Mouse (Mus musculus) small intestine, adult 2 months (tissue): Measurements from ENCODE around the gene Tnks2. TPM values are rescaled to one million over a fixed set of nuclear protein-coding genes. Genes with fewer than 3 reads are reported as not detected.

Source experiments
- H3K27ac ChIP-seq: fragments of 200-500 bp; 2 replicates; pipeline ENCODE4 v1.5.1; 2012; ENCODE audit warnings: low read depth, low read length, control low read depth, inconsistent platforms; ENCODE audit not compliant: insufficient read depth
- H3K27me3 ChIP-seq: fragments of 200-500 bp; 2 replicates; pipeline ENCODE4 v1.6.1; 2012; ENCODE audit warnings: mild to moderate bottlenecking, moderate library complexity, low read length, inconsistent platforms; ENCODE audit not compliant: control insufficient read depth, insufficient read depth
- H3K36me3 ChIP-seq: fragments of 200-500 bp; 2 replicates; pipeline ENCODE4 v1.6.1; 2012; ENCODE audit warnings: mild to moderate bottlenecking, low read length, control low read depth, inconsistent platforms; ENCODE audit not compliant: control insufficient read depth, insufficient read depth
- H3K4me1 ChIP-seq: fragments of 200-500 bp; 2 replicates; pipeline ENCODE4 v1.6.1; 2012; ENCODE audit warnings: low read length, inconsistent platforms, mixed read lengths; ENCODE audit not compliant: control insufficient read depth, insufficient read depth, insufficient read length
- H3K4me3 ChIP-seq: fragments of 200-500 bp; 2 replicates; pipeline ENCODE4 v1.5.1; 2012; ENCODE audit warnings: low read depth, mild to moderate bottlenecking, control low read depth, inconsistent platforms, low read length, moderate library complexity
- CTCF ChIP-seq: fragments of 200-500 bp; IDR thresholded peaks from 2 replicates; pipeline ENCODE4 v1.5.1; 2012; ENCODE audit warnings: low read depth, mild to moderate bottlenecking, control low read depth, inconsistent platforms, low read length, moderate library complexity, mixed read lengths; ENCODE audit not compliant: insufficient replicate concordance, insufficient read length; ENCODE audit errors: extremely low read depth
- POLR2A ChIP-seq: fragments of 200-500 bp; IDR thresholded peaks from 2 replicates; pipeline ENCODE4 v1.6.1; 2012; ENCODE audit warnings: low read depth, mild to moderate bottlenecking, control low read depth, inconsistent platforms, low read length, moderate library complexity
- WGBS: fragments of 180-500 bp; shearing (Covaris S2); methylation state at CpG from one replicate; pipeline ENCODE4 v1.1.7; 2018; 5-methylcytosine and 5-hydroxymethylcytosine counted together
- polyA plus RNA-seq: library from polyadenylated mRNA; depleted of rRNA; stranded (reverse); fragments of >200 nt; gene quantifications from 2 replicates; pipeline ENCODE4 v1.2.3, GENCODE M21; 2012; rRNA removed

Tnks2 gene
- 6.6 and 13.2 TPM in 2 replicates for polyA plus RNA-seq

DNA sequence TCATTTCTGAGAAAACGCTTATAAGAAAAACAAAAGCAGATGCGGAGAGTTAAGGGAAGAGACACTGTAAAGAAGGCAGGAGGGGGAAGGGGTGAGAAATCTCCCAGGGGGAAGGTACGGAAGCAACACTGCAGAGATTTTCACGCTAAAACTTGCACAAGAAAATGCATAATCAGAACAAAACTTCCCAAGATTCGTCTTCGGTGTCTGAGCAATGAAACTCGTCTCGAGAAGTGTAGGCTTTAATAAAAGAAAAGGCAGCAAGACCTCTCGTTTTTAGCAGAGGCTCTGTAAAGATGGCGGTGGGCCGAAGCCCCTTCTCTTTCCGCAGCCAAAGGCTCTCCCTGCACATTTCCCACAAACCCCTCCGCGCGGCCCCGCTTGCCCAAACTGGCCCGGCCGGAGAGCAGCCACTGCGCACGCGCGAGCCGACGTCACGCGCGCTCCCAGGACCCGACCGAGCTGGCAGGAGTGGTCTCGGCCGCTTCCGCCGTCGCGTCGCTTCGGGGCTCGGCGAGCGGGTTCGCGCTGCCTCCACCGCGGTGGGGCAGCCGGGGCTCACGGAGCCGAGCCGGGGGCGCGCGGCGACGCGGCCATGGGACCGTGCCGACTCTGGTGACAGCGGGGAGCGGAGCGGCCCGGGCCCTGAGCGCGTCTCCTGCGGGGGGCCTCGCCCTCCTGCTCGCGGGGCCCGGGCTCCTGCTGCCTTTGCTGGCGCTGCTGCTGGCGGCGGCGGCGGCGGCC, at the start of gene Tnks2:
Tnks2 (plus strand) TSS at position 445 of the 744 bp plus-strand sequence.
- Histone ChIP-seq H3K27ac (peak within 1 kb of the TSS; percentile 94), H3K36me3 (no peaks in the 10 kb centered on the region), H3K4me1 (peaks cover 5% of the 10 kb centered on the region; the same call in 1 of the 2 replicates), H3K4me3 (peak within 1 kb of the TSS; percentile 95), H3K27me3 (no peaks in the 10 kb centered on the region)
- TF ChIP-seq POLR2A: peak; percentile 95
- TF ChIP-seq CTCF: no peak
- under 1% methylated on average over 73 of the region's 73 CpGs for WGBS

DNA sequence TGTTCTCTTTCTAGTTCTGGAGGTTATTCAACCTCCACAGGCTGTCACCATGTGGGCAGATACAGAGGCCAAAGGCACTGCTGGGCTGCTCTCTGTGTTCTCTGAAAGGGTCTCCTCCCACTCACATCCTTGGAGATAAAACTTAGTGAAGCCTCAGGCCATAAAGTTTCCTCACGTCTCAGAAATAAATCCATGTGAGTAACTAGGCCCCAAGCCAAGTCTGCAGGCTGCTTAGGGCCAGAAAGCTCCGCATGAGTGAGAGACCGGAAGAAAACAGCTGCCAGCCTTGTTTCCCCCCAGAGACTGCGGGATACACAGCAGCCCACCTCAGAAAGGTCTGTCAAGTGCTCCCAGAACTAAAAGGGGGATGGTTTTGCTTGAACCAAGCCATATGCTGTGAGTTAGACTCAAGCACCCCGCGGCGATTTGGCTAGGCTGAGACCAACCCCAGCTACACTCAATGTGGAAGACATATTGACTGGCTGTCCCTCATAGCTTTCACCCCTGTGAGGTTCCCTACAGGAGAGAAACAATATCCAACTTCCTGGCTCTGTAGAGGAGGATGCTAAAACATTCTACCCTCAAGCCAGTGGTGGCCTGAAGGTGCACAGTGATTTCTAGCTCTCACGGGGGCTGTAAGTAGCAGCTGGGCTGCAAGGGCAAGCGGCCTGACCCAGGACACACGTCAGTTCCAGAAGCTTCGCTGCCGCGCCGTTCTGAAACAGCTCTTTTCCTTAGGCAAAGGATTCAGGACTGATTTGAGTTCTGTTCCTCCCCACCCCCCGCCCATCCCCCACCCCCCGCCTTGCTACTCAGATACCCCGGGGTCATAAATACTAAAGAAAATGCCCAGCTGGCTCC, 43.9 kb upstream of the Tnks2 start:
- no peak for TF ChIP-seq CTCF
- no peak for TF ChIP-seq POLR2A
- Histone ChIP-seq H3K4me3 (no peak overlapping the region), H3K36me3 (no peaks in the 10 kb centered on the region), H3K4me1 (no peaks in the 10 kb centered on the region), H3K27me3 (no peaks in the 10 kb centered on the region), H3K27ac (no peak overlapping the region)
- 77% methylated on average over 17 of the region's 17 CpGs for WGBS

DNA sequence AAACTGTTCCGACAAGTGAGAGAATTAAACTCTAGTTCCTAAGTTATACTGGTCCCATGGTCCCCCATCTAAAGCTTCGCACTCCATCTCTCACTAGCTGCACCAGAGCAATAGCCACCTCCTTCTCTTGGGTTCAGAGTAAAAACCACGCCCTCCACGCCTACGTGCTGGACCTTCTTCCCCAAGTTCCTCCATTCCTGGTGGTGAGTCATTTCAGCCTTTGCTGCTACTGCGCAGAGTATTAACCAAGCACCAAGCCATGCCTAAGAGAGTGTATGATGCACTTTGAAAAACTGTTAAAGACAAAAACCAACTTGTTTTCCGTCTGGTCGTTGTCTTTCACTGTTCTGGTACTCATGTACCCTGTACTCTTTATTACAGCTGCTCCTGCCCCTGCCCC, 41.4 kb upstream of the Tnks2 start:
- no peaks in the 10 kb centered on the region for H3K4me1 ChIP-seq
- no peak for TF ChIP-seq CTCF
- no peak for TF ChIP-seq POLR2A
- 60% methylated on average over 8 of the region's 8 CpGs for WGBS

DNA sequence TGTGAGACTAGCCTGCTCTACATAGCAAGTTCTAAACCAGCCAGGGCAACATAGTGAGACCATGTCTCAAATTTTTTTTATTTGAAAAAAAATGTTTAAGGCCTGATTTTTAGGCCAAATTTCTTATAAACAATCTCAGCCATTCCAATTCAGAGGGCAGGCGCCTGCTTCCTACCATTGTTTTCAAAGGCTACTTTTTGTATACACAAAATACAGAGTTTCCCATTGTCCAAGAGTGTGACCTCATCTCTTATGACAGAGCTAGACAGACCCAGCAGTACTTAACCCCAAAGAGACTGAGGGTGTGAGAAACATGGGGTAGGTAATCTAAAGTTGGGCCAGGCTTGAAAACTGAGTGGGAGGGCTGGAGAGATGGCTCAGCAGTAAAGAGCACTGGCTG, 40.6 kb upstream of the Tnks2 start:
- H3K27me3 ChIP-seq: no peaks in the 10 kb centered on the region
- no peak overlapping the region for H3K4me3 ChIP-seq
- TF ChIP-seq CTCF (no peak), POLR2A (no peak)
- 87% methylated on average over 1 of the region's 1 CpGs for WGBS
- H3K36me3 ChIP-seq: no peaks in the 10 kb centered on the region
- H3K27ac ChIP-seq: no peak overlapping the region
- no peaks in the 10 kb centered on the region for H3K4me1 ChIP-seq

More for the DNA sequence above, 41.4 kb upstream of the Tnks2 start:
- Histone ChIP-seq H3K27me3 (no peaks in the 10 kb centered on the region), H3K27ac (no peak overlapping the region), H3K4me3 (no peak overlapping the region), H3K36me3 (no peaks in the 10 kb centered on the region)

GRCm38 (mm10) chr19:36794008-36794407, 40.0 kb upstream of the Tnks2 start:
- no peaks in the 10 kb centered on the region for H3K4me1 ChIP-seq
- H3K4me3 ChIP-seq: no peak overlapping the region
- 90% methylated on average over 4 of the region's 4 CpGs for WGBS
- no peak for TF ChIP-seq CTCF
- TF ChIP-seq POLR2A: no peak
- H3K36me3 ChIP-seq: no peaks in the 10 kb centered on the region
- H3K27ac ChIP-seq: no peak overlapping the region
- no peaks in the 10 kb centered on the region for H3K27me3 ChIP-seq

DNA sequence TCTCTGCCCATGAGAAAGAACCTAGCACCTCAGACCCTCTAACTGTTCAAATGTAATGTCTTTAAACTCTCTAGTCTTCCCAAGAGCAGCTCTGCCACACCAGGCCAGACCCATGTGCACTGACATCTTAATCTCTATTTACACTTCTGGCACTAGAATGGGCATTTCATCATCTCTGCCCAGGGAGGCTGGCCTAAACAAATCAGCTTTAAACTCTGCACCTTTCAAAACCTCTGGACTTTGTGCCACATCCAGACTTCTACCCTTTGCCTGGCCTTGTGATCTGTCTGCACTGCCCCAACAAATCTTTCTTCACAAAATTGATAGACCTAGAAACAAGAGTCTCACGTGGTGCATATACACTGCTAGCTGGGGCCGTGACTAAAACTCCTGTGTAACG, 38.8 kb upstream of the Tnks2 start:
- Histone ChIP-seq H3K36me3 (no peaks in the 10 kb centered on the region), H3K4me1 (no peaks in the 10 kb centered on the region), H3K27me3 (no peaks in the 10 kb centered on the region), H3K27ac (no peak overlapping the region), H3K4me3 (no peak overlapping the region)
- TF ChIP-seq POLR2A (no peak), CTCF (no peak)
- whole genome bisulfite sequencing: 27% methylated on average over 3 of the region's 3 CpGs

DNA sequence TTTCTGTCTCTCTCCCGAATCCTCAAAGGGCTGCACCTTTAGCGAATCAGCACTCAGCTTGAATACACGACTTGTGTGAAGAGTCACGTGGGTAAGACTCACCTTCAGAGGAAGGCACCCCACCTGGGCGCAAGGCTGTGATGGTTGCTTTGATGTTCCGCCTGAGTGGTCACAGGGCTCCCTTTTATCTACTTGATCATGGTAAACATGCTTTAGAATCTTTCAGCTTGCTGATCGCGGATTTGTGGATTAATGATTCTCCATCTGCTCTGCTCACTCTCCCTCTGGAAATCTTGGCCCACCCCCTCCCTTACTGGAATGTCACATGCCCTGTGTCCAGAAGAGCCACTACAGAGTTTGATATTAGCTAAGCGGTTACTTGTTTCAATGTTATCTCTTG, 37.1 kb upstream of the Tnks2 start:
- H3K4me3 ChIP-seq: no peak overlapping the region
- 27% methylated on average over 9 of the region's 9 CpGs for WGBS
- H3K27me3 ChIP-seq: no peaks in the 10 kb centered on the region
- no peaks in the 10 kb centered on the region for H3K4me1 ChIP-seq
- no peak for TF ChIP-seq CTCF
- TF ChIP-seq POLR2A: no peak
- no peak overlapping the region for H3K27ac ChIP-seq
- no peaks in the 10 kb centered on the region for H3K36me3 ChIP-seq
